Mouse (Mus musculus) embryonic fibroblast, embryonic 13.5 days (primary cell): ENCODE results near the gene Pex12.

Experiments used
- CTCF ChIP-seq: IDR thresholded peaks from 2 replicates; pipeline ENCODE4 v1.5.1; 2011; ENCODE audit warnings: mild to moderate bottlenecking, control low read depth, low read length, moderate library complexity, borderline replicate concordance; ENCODE audit not compliant: insufficient read depth
- POLR2A ChIP-seq: IDR thresholded peaks from 2 replicates; pipeline ENCODE4 v1.6.1; 2011; ENCODE audit warnings: low read depth, mild to moderate bottlenecking, control low read depth, low read length, moderate library complexity

GRCm38 (mm10) chr11:83341716-83342245 lies 39.4 kb upstream of the Pex12 start:
- TF ChIP-seq CTCF (no peak), POLR2A (no peak)
